Mouse (Mus musculus) right cerebral cortex, postnatal 4 days (tissue): ENCODE data around the gene Camk2g.
A peak's percentile ranks its signal among the peaks of the same experiment; 100 is the strongest.

Source experiments
- DNase-seq: peaks from one replicate; pipeline ENCODE4 v3.0.0-alpha.2; 2022

Camk2g gene

GRCm38 (mm10) chr14:20695761-20696520 is 97.9 kb downstream of the Camk2g start:
- no peak for DNase-seq

- peak; percentile 89 for DNase-seq
These were observed 98.8 kb downstream of the Camk2g start, which contains the start of gene Fut11 for GRCm38 (mm10) chr14:20694884-20695760. Fut11 (plus strand) TSS chr14:20694968.

- no peak for DNase-seq
These were observed 99.6 kb downstream of the Camk2g start for GRCm38 (mm10) chr14:20694185-20694883.

GRCm38 (mm10) chr14:20693589-20694101 is 100.2 kb downstream of the Camk2g start:
- no peak for DNase-seq

GRCm38 (mm10) chr14:20691772-20692171 is 102.1 kb downstream of the Camk2g start:
- DNase-seq, result no peak

- no peak for DNase-seq
These were observed 104.9 kb downstream of the Camk2g start for GRCm38 (mm10) chr14:20689009-20689408.

- no peak for DNase-seq
These were observed 107.3 kb downstream of the Camk2g start for GRCm38 (mm10) chr14:20686576-20686975.
